Mouse (Mus musculus) liver, adult 2 months (tissue): ENCODE data around the gene Ripk4.

Experiments
- CTCF ChIP-seq: fragments of 200-500 bp; IDR thresholded peaks from 2 replicates; pipeline ENCODE4 v1.5.1; 2011; ENCODE audit warnings: low read depth, low read length, control low read depth
- POLR2A ChIP-seq: fragments of 200-500 bp; IDR thresholded peaks from 2 replicates; pipeline ENCODE4 v1.6.1; 2011; ENCODE audit warnings: low read length, control low read depth; ENCODE audit not compliant: insufficient read depth; ENCODE audit errors: extremely low read depth

DNA sequence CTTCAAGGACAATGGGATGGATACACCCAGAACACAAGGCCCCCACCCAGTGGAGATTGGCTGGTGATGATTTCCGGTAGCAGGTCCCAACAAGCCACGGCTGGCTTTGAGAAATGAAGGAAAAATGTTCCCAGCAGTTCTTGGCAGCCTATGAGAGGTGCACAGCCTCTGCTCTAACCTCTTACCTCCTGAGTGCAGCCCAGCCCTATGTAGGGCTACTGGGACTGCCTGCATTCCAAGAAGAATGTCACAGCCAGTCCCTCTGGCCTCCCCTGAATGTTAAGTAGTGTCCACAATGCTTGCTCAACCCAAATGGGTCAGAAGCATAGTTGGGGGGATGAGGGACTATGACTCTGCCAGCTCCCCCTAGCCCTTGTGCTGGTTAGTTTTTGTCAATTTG is 27.0 kb downstream of the Ripk4 start:
- TF ChIP-seq POLR2A: no peak
- no peak for TF ChIP-seq CTCF
